Mouse (Mus musculus) hindbrain, embryonic 11.5 days (tissue): Measurements from ENCODE around the gene Sstr4. TPM values are rescaled to one million over a fixed set of nuclear protein-coding genes. Genes with fewer than 3 reads are reported as not detected.

ENCODE experiments used
- ATAC-seq: fragments of 200-750 bp; cut with Nextera tagmentation; 2 replicates; pipeline ENCODE4 v1.8.0; 2017; ENCODE audit warnings: mild to moderate bottlenecking, moderate TSS enrichment, moderate library complexity; ENCODE audit not compliant: low FRiP score
- DNase-seq: peaks from one replicate; pipeline ENCODE4 v3.0.0-alpha.2; 2015; ENCODE audit warnings: low spot score
- H3K27ac ChIP-seq: fragments of 300-500 bp; sonication (generic); 2 replicates; pipeline ENCODE4 v1.5.1; 2014; ENCODE audit warnings: mild to moderate bottlenecking, low read depth, low read length
- H3K27me3 ChIP-seq: fragments of 300-500 bp; sonication (generic); 2 replicates; pipeline ENCODE4 v1.6.1; 2014; ENCODE audit warnings: mild to moderate bottlenecking, low read length, moderate library complexity, mixed read lengths; ENCODE audit not compliant: control insufficient read depth, insufficient read depth
- H3K36me3 ChIP-seq: fragments of 300-500 bp; sonication (generic); 2 replicates; pipeline ENCODE4 v1.6.1; 2014; ENCODE audit warnings: mild to moderate bottlenecking, low read length, moderate library complexity, mixed read lengths; ENCODE audit not compliant: control insufficient read depth, insufficient read depth
- H3K4me1 ChIP-seq: fragments of 300-500 bp; sonication (generic); replicated peaks from 2 replicates; pipeline ENCODE4 v1.6.1; 2014; ENCODE audit warnings: low read length, mixed read lengths; ENCODE audit not compliant: control insufficient read depth, insufficient read depth
- H3K4me2 ChIP-seq: fragments of 300-500 bp; sonication (generic); replicated peaks from 2 replicates; pipeline ENCODE4 v1.6.1; 2014; ENCODE audit warnings: mild to moderate bottlenecking, low read depth, low read length
- H3K4me3 ChIP-seq: fragments of 300-500 bp; sonication (generic); 2 replicates; pipeline ENCODE4 v1.5.1; 2014; ENCODE audit warnings: low read depth, low read length
- H3K9ac ChIP-seq: fragments of 300-500 bp; sonication (generic); 2 replicates; pipeline ENCODE4 v1.6.1; 2014; ENCODE audit warnings: low read depth, low read length
- H3K9me3 ChIP-seq: fragments of 300-500 bp; sonication (generic); 2 replicates; pipeline ENCODE4 v1.6.1; 2016; ENCODE audit warnings: low read length; ENCODE audit not compliant: control insufficient read depth
- WGBS: fragments of 180-500 bp; shearing (Covaris S2); extraction: QIAGEN DNeasy Blood & Tissue Kit; methylation state at CpG from one replicate; pipeline ENCODE4 v1.1.7; 2014; 5-methylcytosine and 5-hydroxymethylcytosine counted together
- polyA plus RNA-seq: library from polyadenylated mRNA; unstranded; fragments of >200 nt; fragmentation: Nextera tagmentation; extraction: Ambion mirVana; gene quantifications from 2 replicates; pipeline ENCODE4 v1.2.1, GENCODE M21; 2014

Sstr4 gene
- polyA plus RNA-seq, 1 experiment from 2014 or later: 0.85 TPM

DNA sequence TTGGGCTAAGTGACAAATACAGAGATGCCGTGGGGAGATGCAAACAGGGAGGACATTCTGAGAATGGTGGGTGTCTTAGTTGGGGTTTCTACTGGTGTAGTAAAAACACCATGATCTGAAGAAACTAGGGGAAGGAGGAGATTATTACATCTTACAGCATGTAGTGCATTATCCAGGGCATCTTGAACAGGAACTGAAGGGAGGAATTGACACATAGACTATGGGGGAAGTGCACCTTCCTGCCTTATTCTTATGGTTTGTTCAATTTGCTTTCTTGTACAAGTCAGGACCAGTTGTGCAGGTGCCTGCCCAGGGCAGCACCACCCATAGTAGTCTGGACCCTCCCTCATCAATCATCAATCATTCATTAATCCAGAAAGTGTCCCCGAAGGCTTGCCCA lies 8.2 kb upstream of the Sstr4 start:
- H3K4me1 ChIP-seq: no peaks in the 10 kb centered on the region
- 90% methylated on average over 2 of the region's 2 CpGs for WGBS
- no peak for DNase-seq
- no peak for ATAC-seq
- no peaks in the 10 kb centered on the region for H3K9me3 ChIP-seq
- no peak overlapping the region for H3K4me3 ChIP-seq
- no peak overlapping the region for H3K9ac ChIP-seq
- no peak overlapping the region for H3K4me2 ChIP-seq
- H3K27me3 ChIP-seq: no peaks in the 10 kb centered on the region
- H3K36me3 ChIP-seq: no peaks in the 10 kb centered on the region
- no peak overlapping the region for H3K27ac ChIP-seq

DNA sequence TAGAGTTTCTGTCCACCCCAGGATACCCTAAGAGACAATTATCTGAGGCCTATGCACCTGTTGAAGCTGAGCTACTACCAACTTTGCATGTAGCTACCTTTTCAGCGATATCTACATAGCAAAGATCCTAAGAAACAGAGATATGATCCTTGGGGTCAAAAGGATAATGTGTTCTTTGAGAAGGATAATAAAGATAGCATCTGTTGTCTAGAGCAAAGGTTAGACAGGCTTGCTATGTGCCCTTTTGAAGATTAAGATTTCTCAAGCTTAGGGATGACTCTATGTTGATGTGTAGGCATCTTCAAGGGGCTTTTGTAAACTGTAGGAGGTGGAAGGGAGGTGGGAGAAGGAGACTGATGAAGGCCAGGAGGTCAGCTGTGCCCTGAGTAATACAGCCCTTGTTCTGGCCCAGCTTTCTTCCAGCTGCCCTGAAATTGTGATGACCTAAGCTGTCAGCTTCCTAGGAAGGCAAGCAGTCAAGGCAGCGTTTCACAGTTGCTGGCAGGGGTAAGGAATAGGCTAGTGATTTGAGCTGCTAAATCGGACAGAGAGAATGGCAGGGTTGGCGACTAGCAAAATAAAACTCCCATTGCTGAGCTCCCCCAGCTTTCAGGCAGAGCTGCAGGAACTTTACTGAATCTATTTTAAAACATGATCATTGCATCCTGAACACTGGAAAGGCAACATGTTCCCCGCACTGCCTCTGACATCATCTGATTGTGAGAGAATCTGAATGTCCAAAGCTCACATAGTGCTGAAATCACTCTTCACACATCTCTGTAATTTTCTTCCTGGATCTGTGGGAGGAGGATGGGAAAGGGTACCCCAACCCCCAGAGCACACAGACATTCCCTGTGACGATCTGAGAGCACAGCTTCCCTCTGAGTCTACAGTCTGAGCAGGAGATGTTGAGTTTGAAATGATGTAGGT lies 7.2 kb upstream of the Sstr4 start:
- no peak overlapping the region for H3K4me3 ChIP-seq
- H3K36me3 ChIP-seq: no peaks in the 10 kb centered on the region
- H3K4me2 ChIP-seq: no peak overlapping the region
- H3K27me3 ChIP-seq: no peaks in the 10 kb centered on the region
- 69% methylated on average over 6 of the region's 6 CpGs for WGBS
- no peak for ATAC-seq
- H3K27ac ChIP-seq: no peak overlapping the region
- no peaks in the 10 kb centered on the region for H3K9me3 ChIP-seq
- DNase-seq: no peak
- H3K9ac ChIP-seq: no peak overlapping the region
- H3K4me1 ChIP-seq: no peaks in the 10 kb centered on the region

GRCm38 (mm10) chr2:148393149-148393548 lies 2.0 kb upstream of the Sstr4 start:
- Histone ChIP-seq H3K9ac (no peak overlapping the region), H3K4me1 (no peaks in the 10 kb centered on the region; the same call in 1 of the 2 replicates), H3K27me3 (peaks cover 20% of the 10 kb centered on the region), H3K36me3 (no peaks in the 10 kb centered on the region), H3K9me3 (no peaks in the 10 kb centered on the region), H3K27ac (no peak overlapping the region), H3K4me2 (no peak overlapping the region), H3K4me3 (no peak overlapping the region)
- DNase-seq: no peak
- WGBS: 67% methylated on average over 1 of the region's 1 CpGs
- no peak for ATAC-seq

- H3K4me2 ChIP-seq: no peak overlapping the region
- H3K27me3 ChIP-seq: peaks cover 20% of the 10 kb centered on the region
- H3K27ac ChIP-seq: no peak overlapping the region
- ATAC-seq (no peak), DNase-seq (no peak)
- no peak overlapping the region for H3K9ac ChIP-seq
- no peaks in the 10 kb centered on the region; the same call in 1 of the 2 replicates for H3K4me1 ChIP-seq
- no peaks in the 10 kb centered on the region for H3K9me3 ChIP-seq
- no peaks in the 10 kb centered on the region for H3K36me3 ChIP-seq
- no peak overlapping the region for H3K4me3 ChIP-seq
Observed at GRCm38 (mm10) chr2:148393846-148394245, 1.3 kb upstream of the Sstr4 start.

DNA sequence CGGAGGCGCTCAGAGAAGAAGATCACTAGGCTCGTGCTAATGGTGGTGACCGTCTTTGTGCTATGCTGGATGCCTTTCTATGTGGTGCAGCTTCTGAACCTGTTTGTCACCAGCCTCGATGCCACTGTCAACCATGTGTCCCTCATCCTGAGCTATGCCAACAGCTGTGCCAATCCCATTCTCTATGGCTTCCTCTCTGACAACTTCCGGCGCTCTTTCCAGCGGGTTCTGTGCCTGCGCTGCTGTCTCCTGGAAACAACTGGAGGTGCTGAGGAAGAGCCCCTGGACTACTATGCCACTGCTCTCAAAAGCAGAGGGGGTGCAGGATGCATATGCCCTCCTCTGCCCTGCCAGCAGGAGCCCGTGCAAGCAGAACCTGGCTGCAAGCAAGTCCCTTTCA lies 1.1 kb downstream of the Sstr4 start:
- no peak overlapping the region for H3K4me3 ChIP-seq
- H3K9ac ChIP-seq: no peak overlapping the region
- 72% methylated on average over 10 of the region's 10 CpGs for WGBS
- no peaks in the 10 kb centered on the region; the same call in 1 of the 2 replicates for H3K4me1 ChIP-seq
- no peak overlapping the region for H3K4me2 ChIP-seq
- DNase-seq: no peak
- peaks cover 20% of the 10 kb centered on the region for H3K27me3 ChIP-seq
- no peak overlapping the region for H3K27ac ChIP-seq
- no peak for ATAC-seq
- no peaks in the 10 kb centered on the region for H3K9me3 ChIP-seq
- no peaks in the 10 kb centered on the region for H3K36me3 ChIP-seq

- DNase-seq: no peak
- WGBS: 75% methylated on average over 11 of the region's 11 CpGs
- Histone ChIP-seq H3K27me3 (peaks cover 20% of the 10 kb centered on the region), H3K4me1 (no peaks in the 10 kb centered on the region; the same call in 1 of the 2 replicates), H3K4me3 (no peak overlapping the region), H3K4me2 (no peak overlapping the region), H3K36me3 (no peaks in the 10 kb centered on the region), H3K9me3 (no peaks in the 10 kb centered on the region), H3K27ac (no peak overlapping the region), H3K9ac (no peak overlapping the region)
- ATAC-seq: no peak
Observed at GRCm38 (mm10) chr2:148397015-148397783, 2.1 kb downstream of the Sstr4 start.

GRCm38 (mm10) chr2:148397784-148398100 lies 2.6 kb downstream of the Sstr4 start:
- Histone ChIP-seq H3K4me3 (no peak overlapping the region), H3K27me3 (peaks cover 20% of the 10 kb centered on the region), H3K9ac (no peak overlapping the region), H3K9me3 (no peaks in the 10 kb centered on the region), H3K4me2 (no peak overlapping the region), H3K27ac (no peak overlapping the region), H3K36me3 (no peaks in the 10 kb centered on the region), H3K4me1 (no peaks in the 10 kb centered on the region; the same call in 1 of the 2 replicates)
- ATAC-seq (no peak), DNase-seq (no peak)
- 86% methylated on average over 1 of the region's 1 CpGs for WGBS

GRCm38 (mm10) chr2:148398901-148399685 lies 3.9 kb downstream of the Sstr4 start:
- H3K36me3 ChIP-seq: no peaks in the 10 kb centered on the region
- H3K27ac ChIP-seq: no peak overlapping the region
- no peaks in the 10 kb centered on the region; the same call in 1 of the 2 replicates for H3K4me1 ChIP-seq
- H3K9me3 ChIP-seq: no peaks in the 10 kb centered on the region
- no peak overlapping the region for H3K9ac ChIP-seq
- no peak for DNase-seq
- ATAC-seq: no peak
- H3K4me3 ChIP-seq: no peak overlapping the region
- H3K4me2 ChIP-seq: no peak overlapping the region
- 91% methylated on average over 5 of the region's 5 CpGs for WGBS
- peaks cover 20% of the 10 kb centered on the region for H3K27me3 ChIP-seq
